Mouse (Mus musculus): ENCODE results near the gene Tgfb3. TPM values are rescaled to one million over a fixed set of nuclear protein-coding genes. Genes with fewer than 3 reads are reported as not detected.

The Tgfb3 gene
- total RNA-seq, 2 experiments from 2014 or later: 14.1 to 15.6 TPM

- DNase-seq: no peak
These were observed 677 bp downstream of the Tgfb3 start for GRCm38 (mm10) chr12:86078176-86078552.

- no peak for DNase-seq
These were observed 1.1 kb downstream of the Tgfb3 start for GRCm38 (mm10) chr12:86077736-86078135.

GRCm38 (mm10) chr12:86077322-86077721 is 1.5 kb downstream of the Tgfb3 start:
- no peak for DNase-seq

GRCm38 (mm10) chr12:86076321-86076901 is 2.4 kb downstream of the Tgfb3 start:
- peak in 1 of 2 experiments; percentile 38 for DNase-seq

- DNase-seq: no peak
These were observed 3.5 kb downstream of the Tgfb3 start for GRCm38 (mm10) chr12:86075358-86075757.

GRCm38 (mm10) chr12:86074681-86075080 is 4.2 kb downstream of the Tgfb3 start:
- no peak for DNase-seq

- DNase-seq: peak in 1 of 2 experiments; percentile 34
These were observed 7.4 kb downstream of the Tgfb3 start for GRCm38 (mm10) chr12:86071432-86071831.

- no peak for DNase-seq
These were observed 14.0 kb downstream of the Tgfb3 start for GRCm38 (mm10) chr12:86064796-86065195.

GRCm38 (mm10) chr12:86059341-86059740 is 19.5 kb downstream of the Tgfb3 start:
- DNase-seq: no peak

GRCm38 (mm10) chr12:86057516-86057915 is 21.3 kb downstream of the Tgfb3 start:
- DNase-seq: no peak

- DNase-seq: no peak
These were observed 21.9 kb downstream of the Tgfb3 start for GRCm38 (mm10) chr12:86056976-86057375.

- no peak for DNase-seq
These were observed 23.5 kb downstream of the Tgfb3 start for GRCm38 (mm10) chr12:86055306-86055705.

- no peak for DNase-seq
These were observed 27.4 kb downstream of the Tgfb3 start for GRCm38 (mm10) chr12:86051477-86051876.

- no peak for DNase-seq
These were observed 29.0 kb downstream of the Tgfb3 start for GRCm38 (mm10) chr12:86049813-86050212.

GRCm38 (mm10) chr12:86047376-86047775 is 31.5 kb downstream of the Tgfb3 start:
- no peak for DNase-seq

- DNase-seq: no peak
These were observed 32.1 kb downstream of the Tgfb3 start for GRCm38 (mm10) chr12:86046776-86047175.

- DNase-seq: no peak
These were observed 32.7 kb downstream of the Tgfb3 start for GRCm38 (mm10) chr12:86046141-86046540.

GRCm38 (mm10) chr12:86039751-86040150 is 39.1 kb downstream of the Tgfb3 start:
- DNase-seq: no peak

GRCm38 (mm10) chr12:86039078-86039477 is 39.8 kb downstream of the Tgfb3 start:
- no peak for DNase-seq

- no peak for DNase-seq
These were observed 41.5 kb downstream of the Tgfb3 start for GRCm38 (mm10) chr12:86037235-86037921.

- no peak for DNase-seq
These were observed 42.3 kb downstream of the Tgfb3 start for GRCm38 (mm10) chr12:86036368-86037166.

GRCm38 (mm10) chr12:86035586-86035985 is 43.3 kb downstream of the Tgfb3 start:
- DNase-seq: no peak

- DNase-seq: no peak
These were observed 47.9 kb downstream of the Tgfb3 start for GRCm38 (mm10) chr12:86030932-86031331.

GRCm38 (mm10) chr12:86027747-86028146 is 51.1 kb downstream of the Tgfb3 start:
- no peak for DNase-seq

Measured in layer of hippocampus, postnatal 36 days (tissue).